Mouse (Mus musculus): ENCODE results near the gene Chst3.

GRCm38 (mm10) chr10:60211501-60212005, 7.5 kb downstream of the Chst3 start:
- TF ChIP-seq NELFE (IDR thresholded peaks at IDR 0.05; ENCODE audit: low read depth, low read length), result no peak
- no peak for TF ChIP-seq TCF12 (IDR thresholded peaks at IDR 0.05; ENCODE audit: low read depth, low read length)
- no peak for TF ChIP-seq MYC (IDR thresholded peaks at IDR 0.05; ENCODE audit: low read depth, low read length)
